ENCODE assay signal across 13 mouse cellular contexts in the genomic region with DNA sequence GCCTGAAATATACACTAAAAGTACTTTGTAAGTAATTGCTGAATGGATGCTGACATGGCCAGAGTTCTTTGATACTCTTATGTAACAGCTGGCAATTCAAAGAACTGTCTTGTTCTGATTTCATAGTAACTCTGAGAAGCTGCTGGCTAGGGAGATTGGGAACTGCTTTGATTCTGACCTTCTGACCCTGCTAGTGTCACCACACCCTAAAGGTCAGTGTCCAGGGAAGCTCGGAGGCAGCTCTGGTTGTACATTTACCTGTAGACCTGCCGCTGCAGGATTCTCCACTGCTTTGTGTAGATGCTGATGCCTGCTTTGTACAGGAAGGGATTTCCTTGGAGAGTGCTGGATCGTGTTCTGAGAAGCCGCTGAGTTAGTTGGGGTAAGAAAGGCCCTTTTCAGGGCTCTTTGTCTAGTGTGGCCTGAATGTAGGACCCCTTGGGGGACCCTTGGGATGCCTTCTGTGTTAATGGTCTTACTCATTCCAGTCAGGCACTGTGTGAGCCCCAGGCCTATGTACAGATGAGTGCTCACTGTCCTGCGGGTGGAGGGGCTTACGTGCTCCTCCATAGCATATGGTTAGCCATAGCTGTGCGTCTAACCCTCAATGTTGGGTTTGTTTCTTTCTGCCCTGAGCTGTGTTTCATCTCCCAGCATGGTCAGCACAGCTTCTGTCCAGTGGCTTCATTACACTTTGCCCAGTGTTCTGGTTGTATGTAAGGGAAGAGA. TPM values are rescaled to one million over a fixed set of nuclear protein-coding genes. Genes with fewer than 3 reads are reported as not detected.
DNase-seq lines count a peak whose midpoint lies in the region; ATAC-seq and TF ChIP-seq lines count a peak whose summit lies in the region.
"Had no signal": no experiment of that assay in that cellular context is flagged by ENCODE, and none has a peak within 500 bp of the region (broad histone marks: within the 10 kb centered on the region; RNA-seq: fewer than 3 reads in every experiment).

No protein-coding gene starts in this region.

- H3K79me2 ChIP-seq in heart, adult 2 months (replicated peaks; ENCODE audit: control insufficient read depth, insufficient read depth, low read length) = peaks cover 4% of the 10 kb centered on the region

- no peak for DNase-seq in heart, adult 2 months
- peak; percentile 78 for DNase-seq in kidney, adult 9 months
- peak; percentile 51 for DNase-seq in kidney, postnatal 14 days
- DNase-seq in urinary bladder, postnatal 25 days (ENCODE audit: low spot score) = no peak
- DNase-seq in urinary bladder, adult 2 months (ENCODE audit: low spot score) = no peak
- DNase-seq: cerebellum, adult 18-20 months; layer of hippocampus, postnatal 36 days; lung, postnatal 36 days had no signal

- no peak for TF ChIP-seq POLR2A in heart, adult 2 months (IDR thresholded peaks at IDR 0.05; ENCODE audit: insufficient read depth, low read depth, low read length)

- no peak overlapping the region for H3K4me2 ChIP-seq in heart, embryonic 11.5 days
- no peak overlapping the region for H3K4me2 ChIP-seq in kidney, embryonic 15.5 days
- peak overlapping the region; percentile 41 for H3K4me2 ChIP-seq in liver, embryonic 16.5 days (ENCODE audit: low read depth, low read length)
- H3K4me2 ChIP-seq: limb, embryonic 13.5 days had no signal

- peaks cover 23% of the 10 kb centered on the region for H3K36me3 ChIP-seq in heart, adult 2 months (ENCODE audit: control insufficient read depth, insufficient read depth, low read length)
- no peaks in the 10 kb centered on the region for H3K36me3 ChIP-seq in heart, embryonic 11.5 days (ENCODE audit: control insufficient read depth, insufficient read depth, low read length)
- no peaks in the 10 kb centered on the region for H3K36me3 ChIP-seq in kidney, embryonic 15.5 days
- no peaks in the 10 kb centered on the region for H3K36me3 ChIP-seq in liver, embryonic 16.5 days (ENCODE audit: control insufficient read depth, insufficient read depth)
- H3K36me3 ChIP-seq: limb, embryonic 13.5 days had no signal

- TF ChIP-seq CTCF in heart, adult 2 months (IDR thresholded peaks at IDR 0.05) = no peak

- no peak overlapping the region for H3K9ac ChIP-seq in heart, adult 2 months (ENCODE audit: low read depth, low read length)
- no peak overlapping the region for H3K9ac ChIP-seq in heart, embryonic 11.5 days (ENCODE audit: low read depth, low read length)
- H3K9ac ChIP-seq in kidney, embryonic 15.5 days = no peak overlapping the region
- H3K9ac ChIP-seq in liver, embryonic 16.5 days (ENCODE audit: low read depth, low read length) = no peak overlapping the region
- H3K9ac ChIP-seq: limb, embryonic 13.5 days had no signal

- no peaks in the 10 kb centered on the region for H3K9me3 ChIP-seq in heart, embryonic 11.5 days (replicated peaks; ENCODE audit: control insufficient read depth, low read length)
- no peaks in the 10 kb centered on the region for H3K9me3 ChIP-seq in kidney, embryonic 15.5 days (replicated peaks)
- H3K9me3 ChIP-seq in liver, embryonic 16.5 days (replicated peaks; ENCODE audit: control insufficient read depth, low read length) = no peaks in the 10 kb centered on the region
- H3K9me3 ChIP-seq: limb, embryonic 13.5 days had no signal

- no peaks in the 10 kb centered on the region for H3K27me3 ChIP-seq in heart, adult 2 months (ENCODE audit: control insufficient read depth, insufficient read depth, low read length)
- H3K27me3 ChIP-seq in heart, embryonic 11.5 days (ENCODE audit: control insufficient read depth, insufficient read depth, low read length) = no peaks in the 10 kb centered on the region
- H3K27me3 ChIP-seq in kidney, embryonic 15.5 days = no peaks in the 10 kb centered on the region
- H3K27me3 ChIP-seq in liver, embryonic 16.5 days (ENCODE audit: control insufficient read depth, insufficient read depth, low read depth, low read length) = no peaks in the 10 kb centered on the region
- H3K27me3 ChIP-seq: limb, embryonic 13.5 days had no signal

- intact Hi-C loops in heart, adult 2 months (cut with DNase I) = no loop called here

- 85% methylated on average over 7 of the region's 7 CpGs for WGBS in heart, adult 2 months
- 85% methylated on average over 7 of the region's 7 CpGs for WGBS in heart, embryonic 11.5 days (ENCODE audit: insufficient replicate concordance)
- WGBS in kidney, embryonic 15.5 days = 82% methylated on average over 7 of the region's 7 CpGs
- 75% methylated on average over 7 of the region's 7 CpGs for WGBS in liver, embryonic 16.5 days (ENCODE audit: insufficient replicate concordance)

- peaks cover 24% of the 10 kb centered on the region for H3K4me1 ChIP-seq in heart, adult 2 months (ENCODE audit: control insufficient read depth, insufficient read depth, low read length)
- peaks cover 40% of the 10 kb centered on the region for H3K4me1 ChIP-seq in heart, embryonic 11.5 days (ENCODE audit: control insufficient read depth, insufficient read depth, low read length)
- peaks cover 30% of the 10 kb centered on the region for H3K4me1 ChIP-seq in kidney, embryonic 15.5 days
- peaks cover 18% of the 10 kb centered on the region for H3K4me1 ChIP-seq in liver, embryonic 16.5 days (ENCODE audit: control insufficient read depth, low read depth, low read length)

- H3K4me3 ChIP-seq in heart, adult 2 months = no peak overlapping the region
- no peak overlapping the region for H3K4me3 ChIP-seq in heart, embryonic 11.5 days (ENCODE audit: low read depth, low read length)
- no peak overlapping the region for H3K4me3 ChIP-seq in kidney, embryonic 15.5 days (replicated peaks)
- H3K4me3 ChIP-seq in liver, embryonic 16.5 days (ENCODE audit: low read depth, low read length) = peak overlapping the region; percentile 40
- H3K4me3 ChIP-seq: limb, embryonic 13.5 days had no signal

- no peak for TF ChIP-seq EP300 in heart, adult 2 months (IDR thresholded peaks at IDR 0.05; ENCODE audit: insufficient read depth, low read depth, low read length)

- no peak for ATAC-seq in heart, embryonic 11.5 days (replicated peaks; ENCODE audit: insufficient number of reproducible peaks, low FRiP score, low TSS enrichment)
- no peak for ATAC-seq in kidney, embryonic 15.5 days (replicated peaks; ENCODE audit: low FRiP score)
- peak; percentile 70 for ATAC-seq in liver, embryonic 16.5 days (ENCODE audit: low read depth)
- ATAC-seq: inflammation-experienced regulatory T-cells, adult 6 months had no signal

- H3K27ac ChIP-seq in heart, adult 2 months = peak overlapping the region; percentile 5; the same call in 1 of the 2 replicates
- H3K27ac ChIP-seq in heart, embryonic 11.5 days (ENCODE audit: low read depth, low read length) = no peak overlapping the region
- H3K27ac ChIP-seq in kidney, embryonic 15.5 days = no peak overlapping the region
- H3K27ac ChIP-seq in liver, embryonic 16.5 days (ENCODE audit: low read length) = peak overlapping the region; percentile 53
- H3K27ac ChIP-seq: limb, embryonic 13.5 days had no signal

RNA-seq across cellular contexts. Expression of gene Daam1, which starts 45.0 kb away (rescaled TPM):
- total RNA-seq in heart, adult 2 months (2021) = 10 to 100 TPM; 67.2 to 77.6 TPM
- 13.1 and 23.9 TPM in 2 replicates for polyA plus RNA-seq in heart, adult 2 months (2012; rRNA removed)
- 25.7 and 33.0 TPM in 2 replicates for polyA plus RNA-seq in heart, embryonic 11.5 days (2014; fragmentation: Nextera tagmentation; extraction: Ambion mirVana)
- 9.0 and 9.4 TPM in 2 replicates for polyA plus RNA-seq in kidney, embryonic 15.5 days (2015; fragmentation: Nextera tagmentation; extraction: Ambion mirVana)
- 9.6 and 10.2 TPM in 2 replicates for polyA plus RNA-seq in liver, embryonic 16.5 days (2015; fragmentation: Nextera tagmentation; extraction: Ambion mirVana)
- polyA plus RNA-seq in urinary bladder, adult 2 months (2012; rRNA removed) = 17.8 and 19.4 TPM in 2 replicates

Comparison
In these comparisons a context has a peak if more than half of its experiments do, and no peak if none do; other contexts are left out.
1. H3K27ac ChIP-seq: peak in heart, adult 2 months (single experiment) and liver, embryonic 16.5 days (single experiment); none in heart, embryonic 11.5 days (single experiment) and kidney, embryonic 15.5 days (single experiment).
2. DNase-seq: peak in kidney, adult 9 months (single experiment) and kidney, postnatal 14 days (single experiment); none in heart, adult 2 months (0 of 2), urinary bladder, postnatal 25 days (single experiment) and urinary bladder, adult 2 months (single experiment).